Mouse (Mus musculus) Patski (cell line): ENCODE measurements around the gene P3h3. TPM values are rescaled to one million over a fixed set of nuclear protein-coding genes. Genes with fewer than 3 reads are reported as not detected.
"Not testable (repeated sequence)": the region's sequence is repeated elsewhere in the genome, so short reads cannot be mapped to it uniquely, and the experiment has no call there.

Source experiments
- ATAC-seq: fragments of 100-300 bp; one replicate; pipeline ENCODE4 v1.8.0; 2021
- CTCF ChIA-PET: fragments of 350-600 bp; sonication (Branson Sonifier 250); formaldehyde crosslinking; loops from one replicate; lab custom pipeline; 2022; ENCODE audit warnings: inconsistent platforms; lab: Charles Lee
- POLR2A ChIA-PET: fragments of 350-600 bp; sonication (Branson Sonifier 250); formaldehyde crosslinking; loops from one replicate; lab custom pipeline; 2022; ENCODE audit warnings: antibody characterized with exemption, inconsistent platforms; lab: Charles Lee
- DNase-seq: peaks from one replicate; pipeline ENCODE4 v3.0.0-alpha.2; 2011; ENCODE audit warnings: low read depth, low spot score
- H3K27me3 ChIP-seq: fragments of 371-371 bp; one replicate; pipeline ENCODE4 v1.5.1; 2021
- CTCF ChIP-seq: fragments of 100-300 bp; IDR thresholded peaks from one replicate; pipeline ENCODE4 v1.5.1; 2021
- in situ Hi-C: fragments of 300-500 bp; cut with MboI; formaldehyde crosslinking; loops from 3 replicates; pipeline ENCODE4 v1.11.1; 2018; ENCODE audit warnings: low pct_unique_long_range_greater_than_20kb, mixed read lengths
- polyA plus RNA-seq: library from polyadenylated mRNA; unstranded; gene quantifications from one replicate; pipeline ENCODE4 v1.2.3, GENCODE M21; 2021

P3h3 gene
- polyA plus RNA-seq, 1 experiment from 2014 or later = 15.1 TPM

DNA sequence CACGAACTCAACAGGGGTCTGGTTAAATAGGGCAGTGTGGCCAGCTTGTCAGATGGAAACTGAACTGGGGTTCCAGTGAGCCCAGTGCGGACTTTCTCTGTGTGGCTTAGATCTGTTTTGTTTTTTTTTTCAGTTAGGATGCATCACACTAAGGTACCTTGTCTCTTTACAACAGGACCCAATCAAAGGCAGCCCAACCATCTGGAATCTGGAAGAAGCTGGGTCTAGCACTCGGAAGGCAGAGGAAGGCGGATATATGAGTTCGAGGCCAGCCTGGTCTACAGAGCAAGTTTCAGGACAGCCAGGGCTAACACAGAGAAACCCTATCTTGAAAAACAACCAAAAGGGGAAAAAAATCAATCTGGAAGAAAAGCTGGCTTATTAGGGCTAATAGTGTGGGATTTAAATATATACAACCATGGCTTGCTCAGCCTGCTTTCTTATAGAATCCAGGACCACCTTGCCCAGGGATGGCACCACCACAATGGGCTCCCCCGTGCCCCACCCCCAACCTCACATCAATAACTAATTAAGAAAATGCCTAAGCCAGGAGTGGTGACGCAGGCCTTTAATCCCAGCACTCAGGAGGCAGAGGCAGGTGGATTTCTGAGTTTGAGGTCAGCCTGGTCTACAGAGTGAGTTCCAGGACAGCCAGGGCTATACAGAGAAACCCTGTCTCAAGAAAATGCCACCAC, 51.0 kb downstream of the P3h3 start:
- ChIA-PET POLR2A (interaction anchor here (0.6 to 1.5 kb wide), 6 partner anchors 13 to 113 kb away, joined by 3 to 6 read pairs (median 4); no protein-coding TSS in a partner anchor), CTCF (interaction anchor here (0.7 to 2.1 kb wide), 4 partner anchors 10 to 354 kb away, joined by 3 to 7 read pairs (median 4); no protein-coding TSS in a partner anchor)
- no peaks in the 10 kb centered on the region for H3K27me3 ChIP-seq
- DNase-seq = no peak
- in situ Hi-C loops = no loop called here
- ATAC-seq = no peak
- TF ChIP-seq CTCF = no peak

DNA sequence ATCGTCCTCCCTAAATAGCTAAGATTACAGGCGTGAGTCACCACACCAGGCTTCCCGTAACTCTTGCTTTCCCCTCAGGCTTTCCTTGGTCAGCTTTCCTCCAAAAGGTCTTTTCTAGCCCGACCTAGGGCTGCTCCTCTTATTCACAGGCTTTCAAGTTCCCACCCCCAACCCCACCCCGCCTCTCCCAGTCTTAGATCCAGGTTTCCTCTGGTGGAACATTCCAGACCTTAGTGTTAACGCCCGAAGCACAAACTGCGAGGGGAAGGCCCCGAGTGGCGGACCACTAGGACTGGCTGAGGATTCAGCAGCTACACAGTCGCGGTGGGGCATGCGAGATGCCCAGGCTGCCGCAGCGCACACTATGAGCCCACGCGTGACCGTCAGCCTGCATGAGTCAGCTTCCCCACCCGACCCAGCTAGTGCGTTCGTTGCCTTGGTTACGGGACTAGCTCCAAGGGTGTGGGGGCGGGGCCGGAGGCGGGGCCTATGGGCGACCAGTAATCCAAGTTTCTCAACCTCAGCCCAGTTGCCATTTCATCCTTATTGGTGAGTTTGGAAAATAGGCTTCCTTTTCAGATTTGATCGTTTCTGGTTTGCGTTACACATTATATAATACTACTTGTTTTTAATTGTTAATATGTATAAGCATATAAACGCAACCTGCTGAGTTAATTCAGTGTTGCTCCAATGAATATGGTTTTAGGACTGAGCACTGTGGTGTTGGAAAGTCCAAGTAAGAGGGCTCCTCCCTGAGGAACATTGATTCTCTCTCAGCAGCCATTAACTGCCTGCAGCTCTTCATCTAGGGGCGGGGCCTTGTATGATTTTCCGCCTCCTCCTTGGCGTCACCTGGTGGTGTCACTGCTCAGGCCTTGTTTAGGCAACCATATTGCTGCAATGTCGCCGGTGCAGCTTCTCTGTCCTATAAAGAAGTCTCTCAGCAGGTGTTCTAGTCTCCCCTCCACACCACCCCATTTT, 51.9 kb downstream of the P3h3 start:
- ATAC-seq (peak; percentile 66), DNase-seq (peak; percentile 70)
- ChIA-PET POLR2A (interaction anchor here (0.6 to 1.4 kb wide), 9 partner anchors 8 to 112 kb away, joined by 3 to 7 read pairs (median 4); partner anchors contain the start of genes Cdca3 and Usp5), CTCF (interaction anchor here (0.7 to 2.1 kb wide), 6 partner anchors 10 to 355 kb away, joined by 3 to 7 read pairs (median 4); no protein-coding TSS in a partner anchor)
- in situ Hi-C loops = no loop called here
- TF ChIP-seq CTCF = no peak
- no peaks in the 10 kb centered on the region for H3K27me3 ChIP-seq

DNA sequence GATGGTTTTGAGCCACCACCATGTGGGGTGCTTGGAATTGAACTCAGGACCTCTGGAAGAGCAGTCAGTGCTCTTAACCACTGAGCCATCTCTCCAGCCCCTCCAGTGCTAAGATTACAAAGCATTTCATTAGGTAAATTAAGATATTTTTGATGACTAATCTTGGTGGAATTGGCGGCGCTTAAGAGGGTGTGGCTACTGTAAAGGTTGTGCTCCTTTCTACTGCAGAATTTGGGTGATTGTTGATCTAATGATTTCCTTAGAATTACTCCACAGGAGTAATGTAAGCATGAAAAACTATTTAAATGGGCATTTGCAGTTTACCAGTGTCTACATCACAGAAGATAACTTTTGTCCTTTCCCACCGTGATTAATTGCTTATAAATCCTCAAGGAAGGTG, 53.2 kb downstream of the P3h3 start:
- ATAC-seq (no peak), DNase-seq (no peak)
- POLR2A ChIA-PET = no interaction called here
- H3K27me3 ChIP-seq = no peaks in the 10 kb centered on the region
- CTCF ChIA-PET = interaction anchor here (1.3 kb wide), 1 partner anchor 45 kb away, joined by 4 read pairs; no protein-coding TSS in a partner anchor
- in situ Hi-C loops = no loop called here
- no peak for TF ChIP-seq CTCF

DNA sequence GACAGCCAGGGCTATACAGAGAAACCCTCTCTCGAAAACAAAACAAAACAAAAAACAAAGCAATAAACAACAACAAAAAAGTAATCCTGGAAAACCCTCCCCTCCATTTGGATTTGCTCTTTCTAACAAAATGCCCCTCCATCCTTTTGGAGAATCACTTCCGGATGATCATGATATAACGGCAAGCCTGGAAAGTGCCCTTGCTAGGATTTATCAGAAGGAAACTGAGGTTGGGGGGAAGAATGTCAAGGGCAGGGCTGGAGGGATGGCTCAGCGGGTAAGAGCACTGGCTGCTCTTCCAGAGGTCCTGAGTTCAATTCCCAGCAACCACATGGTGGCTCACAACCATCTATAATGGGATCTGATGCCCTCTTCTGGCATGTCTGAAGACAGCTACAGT, 53.9 kb downstream of the P3h3 start:
- H3K27me3 ChIP-seq, DNase-seq, in situ Hi-C loops, POLR2A ChIA-PET, ATAC-seq: not testable (repeated sequence)
- CTCF ChIA-PET = interaction anchor here (1.3 kb wide), 1 partner anchor 44 kb away, joined by 4 read pairs; no protein-coding TSS in a partner anchor

DNA sequence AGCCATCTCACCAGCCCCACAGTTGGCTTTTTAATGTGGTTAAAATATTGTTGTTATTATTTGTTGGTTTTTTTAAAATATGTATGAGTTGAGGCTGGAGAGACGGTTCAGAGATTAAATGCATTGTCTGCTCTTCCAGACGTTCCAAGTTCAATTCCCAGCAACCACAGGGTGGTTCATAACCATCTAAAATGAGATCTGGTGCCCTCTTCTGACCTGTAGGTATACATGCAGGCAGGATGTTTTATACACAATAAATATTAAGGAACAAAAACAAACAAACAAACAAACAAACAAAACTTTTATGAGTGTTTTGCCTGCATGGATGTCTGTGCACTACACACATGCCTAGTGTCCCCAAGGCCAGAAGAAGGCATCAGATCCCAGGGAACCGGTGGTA, 54.5 kb downstream of the P3h3 start:
- in situ Hi-C loops = no loop called here
- ATAC-seq = no peak
- H3K27me3 ChIP-seq = no peaks in the 10 kb centered on the region
- TF ChIP-seq CTCF = no peak
- ChIA-PET POLR2A (no interaction called here), CTCF (interaction anchor here (1.3 to 1.5 kb wide), 2 partner anchors 10 to 43 kb away, joined by 4 to 9 read pairs; no protein-coding TSS in a partner anchor)
- no peak for DNase-seq

DNA sequence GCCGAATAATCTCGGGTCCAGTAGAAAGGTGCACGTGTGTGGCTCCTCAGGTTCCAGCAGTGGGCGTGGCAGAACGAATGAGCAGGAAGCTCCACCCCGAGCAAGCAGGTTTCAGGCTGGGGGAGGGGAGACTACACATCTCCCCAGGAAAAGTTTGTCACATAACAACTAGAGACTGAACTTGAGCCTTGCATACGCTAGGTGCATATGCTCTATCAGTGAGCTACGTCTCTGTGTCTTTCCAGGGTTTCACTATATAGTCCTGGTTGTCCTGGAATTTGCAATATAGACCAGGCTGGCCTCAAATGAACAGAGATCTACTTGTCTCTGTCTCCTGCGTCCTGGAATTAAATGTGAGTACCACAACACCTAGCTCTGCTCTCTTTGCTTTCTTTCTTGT, 55.2 kb downstream of the P3h3 start:
- H3K27me3 ChIP-seq, ATAC-seq, POLR2A ChIA-PET, DNase-seq, in situ Hi-C loops: not testable (repeated sequence)
- CTCF ChIA-PET = interaction anchor here (1.5 kb wide), 1 partner anchor 9 kb away, joined by 9 read pairs; no protein-coding TSS in a partner anchor

DNA sequence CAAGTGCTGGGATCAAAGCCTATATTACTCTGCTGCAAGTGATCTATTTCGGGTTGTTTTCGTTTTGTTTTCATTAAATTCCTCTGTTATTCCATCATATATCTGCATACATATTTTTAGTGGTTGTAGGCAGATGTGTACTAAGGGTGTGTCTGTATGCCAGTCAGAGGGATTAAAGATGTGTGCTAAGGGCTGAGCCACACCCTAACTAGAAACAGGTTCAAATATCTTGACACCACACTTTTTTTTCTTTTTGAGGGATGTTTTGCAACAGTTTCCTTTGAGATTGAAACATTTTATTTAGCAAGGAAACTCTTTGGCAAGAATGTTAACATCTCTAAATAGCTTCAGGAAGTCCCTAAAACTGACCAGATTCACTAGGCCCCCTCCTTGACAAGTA, 61.4 kb downstream of the P3h3 start:
- H3K27me3 ChIP-seq = no peaks in the 10 kb centered on the region
- ChIA-PET POLR2A (no interaction called here), CTCF (interaction anchor here (1.4 to 2.1 kb wide), 3 partner anchors 9 to 15 kb away, joined by 4 to 7 read pairs (median 5); no protein-coding TSS in a partner anchor)
- no peak for TF ChIP-seq CTCF
- in situ Hi-C loops = no loop called here
- no peak for DNase-seq
- no peak for ATAC-seq

DNA sequence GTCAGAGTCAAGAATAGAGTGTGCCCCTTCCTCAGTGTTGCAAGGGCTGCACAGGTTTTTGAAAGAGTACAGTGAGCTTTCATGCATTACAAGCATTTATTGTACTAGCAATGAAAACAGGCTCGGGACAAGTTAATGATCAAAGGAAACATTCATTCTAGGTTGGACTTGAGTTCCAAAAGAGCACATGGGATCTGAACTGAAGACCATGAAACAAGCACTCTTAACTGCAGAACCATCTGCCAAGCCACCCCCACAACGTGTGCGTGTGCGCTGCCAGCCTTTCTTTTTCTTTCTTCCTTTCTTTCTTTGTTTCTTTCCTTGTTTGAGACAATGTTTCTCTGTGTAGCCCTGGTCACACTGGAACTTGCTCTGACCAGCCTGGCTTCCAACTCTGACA, 61.8 kb downstream of the P3h3 start:
- no peaks in the 10 kb centered on the region for H3K27me3 ChIP-seq
- CTCF ChIA-PET = interaction anchor here (1.4 to 2.1 kb wide), 3 partner anchors 10 to 16 kb away, joined by 4 to 7 read pairs (median 5); no protein-coding TSS in a partner anchor
- in situ Hi-C loops = no loop called here
- TF ChIP-seq CTCF = no peak
- ATAC-seq (no peak), DNase-seq (no peak)
- POLR2A ChIA-PET = no interaction called here

DNA sequence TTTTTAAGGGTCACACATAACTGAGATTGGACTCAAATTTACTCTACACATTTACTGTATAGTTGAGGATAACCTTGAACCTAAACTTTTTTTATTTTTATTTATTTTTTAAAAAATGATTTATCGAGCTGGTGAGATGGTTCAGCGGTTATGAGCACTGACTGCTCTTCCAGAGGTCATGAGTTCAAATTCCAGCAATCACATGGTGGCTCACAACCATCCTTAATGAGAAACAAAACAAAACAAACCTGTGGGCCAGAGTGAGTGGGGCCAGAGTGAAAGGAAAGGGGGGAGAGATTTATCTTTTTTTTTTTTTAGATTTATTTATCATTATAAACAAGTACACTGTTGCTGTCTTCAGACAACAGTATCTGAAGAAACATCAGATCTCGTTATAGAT, 65.6 kb downstream of the P3h3 start:
- CTCF ChIA-PET = interaction anchor here (2.7 kb wide), 1 partner anchor 11 kb away, joined by 9 read pairs; no protein-coding TSS in a partner anchor
- POLR2A ChIA-PET = interaction anchor here (1.4 kb wide), 1 partner anchor 16 kb away, joined by 3 read pairs; no protein-coding TSS in a partner anchor
- ATAC-seq (no peak), DNase-seq (no peak)
- TF ChIP-seq CTCF = no peak
- in situ Hi-C loops = no loop called here
- no peaks in the 10 kb centered on the region for H3K27me3 ChIP-seq

Other genes starting within 250 kb of the P3h3 start
- 6.1 TPM for gene C1s2, start 221.7 kb downstream of the P3h3 start, polyA plus RNA-seq
- 107 TPM for gene Lpcat3, start 194.7 kb downstream of the P3h3 start, polyA plus RNA-seq
- gene Emg1, start 145.6 kb downstream of the P3h3 start, polyA plus RNA-seq = 100 TPM
- gene Phb2, start 145.4 kb downstream of the P3h3 start, polyA plus RNA-seq = 275 TPM
- gene Ptpn6, start 119.0 kb downstream of the P3h3 start, polyA plus RNA-seq = 1.5 TPM
- 270 TPM for gene Grcc10, start 116.4 kb downstream of the P3h3 start, polyA plus RNA-seq
- gene Gm45234, start 101.7 kb downstream of the P3h3 start, polyA plus RNA-seq = 0.82 TPM
- 100.0 TPM for gene Atn1, start 101.2 kb downstream of the P3h3 start, polyA plus RNA-seq
- gene Eno2, start 88.1 kb downstream of the P3h3 start, polyA plus RNA-seq = 25.8 TPM
- gene Lrrc23, start 78.0 kb downstream of the P3h3 start, polyA plus RNA-seq = not detected
- gene Spsb2, start 49.1 kb downstream of the P3h3 start, polyA plus RNA-seq = 23.6 TPM
- 1,211 TPM for gene Tpi1, start 43.5 kb downstream of the P3h3 start, polyA plus RNA-seq
- 130 TPM for gene Usp5, start 28.3 kb downstream of the P3h3 start, polyA plus RNA-seq
- 66.3 TPM for gene Cdca3, start 28.2 kb downstream of the P3h3 start, polyA plus RNA-seq
- gene Gnb3, start 17.5 kb downstream of the P3h3 start, polyA plus RNA-seq = 0.09 TPM
- 10.3 TPM for gene Gpr162, start 6.2 kb upstream of the P3h3 start, polyA plus RNA-seq
- gene Cd4, start 30.5 kb upstream of the P3h3 start, polyA plus RNA-seq = not detected
- 0.49 TPM for gene Lag3, start 54.0 kb upstream of the P3h3 start, polyA plus RNA-seq
- 850 TPM for gene Ptms, start 62.4 kb upstream of the P3h3 start, polyA plus RNA-seq
- gene Mlf2, start 73.6 kb upstream of the P3h3 start, polyA plus RNA-seq = 442 TPM
- 153 TPM for gene Cops7a, start 107.8 kb upstream of the P3h3 start, polyA plus RNA-seq
- 12.9 TPM for gene Pianp, start 138.9 kb upstream of the P3h3 start, polyA plus RNA-seq
- gene Zfp384, start 151.4 kb upstream of the P3h3 start, polyA plus RNA-seq = 53.0 TPM
- gene Ing4, start 182.0 kb upstream of the P3h3 start, polyA plus RNA-seq = 77.6 TPM
- 9.7 TPM for gene Acrbp, start 191.9 kb upstream of the P3h3 start, polyA plus RNA-seq
- not detected for gene Lpar5, start 210.2 kb upstream of the P3h3 start, polyA plus RNA-seq
- gene Chd4, start 238.2 kb upstream of the P3h3 start, polyA plus RNA-seq = 198 TPM